19 mouse cellular contexts compared by ENCODE assay signal in genomic region chr5:117905728-117906127, GRCm38 (mm10).
A peak's percentile ranks its signal among the peaks of the same experiment; 100 is the strongest.
DNase-seq lines count a peak whose midpoint lies in the region; ATAC-seq lines count a peak whose summit lies in the region.
"Had no signal": no experiment of that assay in that cellular context is flagged by ENCODE, and none has a peak within 500 bp of the region (broad histone marks: within the 10 kb centered on the region; RNA-seq: fewer than 3 reads in every experiment).

No protein-coding gene starts in this region.

- no peak for ATAC-seq in cerebellum, adult (ENCODE audit: insufficient number of reproducible peaks, low FRiP score, low TSS enrichment)
- ATAC-seq: activated CD4-positive, CD25-positive, alpha-beta regulatory T cell, adult 4 months; CD4-positive, CD25-positive, alpha-beta regulatory T cell, adult 4 months; Patski had no signal

- peak; percentile 57 to 68 for DNase-seq in cerebellum, postnatal 10 days
- DNase-seq in cerebellum, postnatal 14 days, result peak; percentile 58 to 70
- no peak for DNase-seq in cerebellum, adult 9-10 months
- peak; percentile 48 to 62 for DNase-seq in cerebellum, postnatal 25 days
- no peak for DNase-seq in cerebellum, adult 9-11 months
- peak; percentile 37 for DNase-seq in cerebellum, postnatal 36 days
- DNase-seq in cerebellum, adult 11 months, result no peak
- DNase-seq: adrenal gland, adult 2 months; adrenal gland, adult 8-10 months; adrenal gland, postnatal 10 days; adrenal gland, postnatal 14 days; adrenal gland, postnatal 25 days; adrenal gland, postnatal 36 days; B cell, adult 2 months; cerebellum, adult 11-12 months had no signal

Comparison
In these comparisons a context has a peak if more than half of its experiments do, and no peak if none do; other contexts are left out.
1. DNase-seq: peak in cerebellum, postnatal 10 days (2 of 2), cerebellum, postnatal 14 days (2 of 2), cerebellum, postnatal 25 days (2 of 2) and cerebellum, postnatal 36 days (2 of 2); none in cerebellum, adult 9-10 months (single experiment), cerebellum, adult 9-11 months (single experiment) and cerebellum, adult 11 months (single experiment).